Mouse (Mus musculus) right cerebral cortex, postnatal 4 days (tissue): ENCODE measurements around the gene Dlgap1.

Source experiments
- DNase-seq: peaks from one replicate; pipeline ENCODE4 v3.0.0-alpha.2; 2022

Dlgap1 gene

DNA sequence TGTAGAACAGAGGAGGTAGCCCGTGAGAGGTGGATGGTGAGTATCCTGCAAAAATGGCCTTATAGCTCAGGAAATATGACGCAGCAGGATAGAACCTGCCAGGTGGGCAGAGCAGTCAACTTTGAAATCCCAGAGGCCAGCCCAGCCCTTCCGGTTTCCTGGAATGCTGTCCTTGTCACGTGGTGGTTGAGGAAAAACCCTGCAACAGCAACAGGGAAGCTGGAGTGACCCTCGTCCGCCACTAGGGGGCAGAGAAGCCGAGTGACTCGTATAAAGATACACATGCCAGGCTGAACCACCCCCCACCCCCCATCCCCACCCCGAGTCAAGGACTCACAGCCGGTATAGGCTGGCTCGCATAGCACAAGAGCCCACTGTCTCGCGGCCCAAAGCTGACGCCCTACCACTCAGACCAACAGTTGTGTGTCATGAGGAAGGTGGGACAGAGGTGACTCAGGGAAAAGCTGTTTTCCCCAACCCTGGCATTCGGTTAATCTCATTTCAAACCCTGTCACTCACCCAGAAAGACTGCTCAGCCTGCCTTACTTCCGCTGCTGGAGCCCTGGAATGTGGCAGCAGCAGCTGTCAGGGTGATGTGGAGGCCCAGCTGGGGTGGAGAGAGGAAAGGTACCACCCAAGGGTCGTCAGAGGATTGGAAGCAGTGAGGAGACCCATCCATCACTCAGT is 769.4 kb downstream of the Dlgap1 start:
- DNase-seq: peak; percentile 70

GRCm38 (mm10) chr17:70739346-70739745 is 770.5 kb downstream of the Dlgap1 start:
- no peak for DNase-seq

DNA sequence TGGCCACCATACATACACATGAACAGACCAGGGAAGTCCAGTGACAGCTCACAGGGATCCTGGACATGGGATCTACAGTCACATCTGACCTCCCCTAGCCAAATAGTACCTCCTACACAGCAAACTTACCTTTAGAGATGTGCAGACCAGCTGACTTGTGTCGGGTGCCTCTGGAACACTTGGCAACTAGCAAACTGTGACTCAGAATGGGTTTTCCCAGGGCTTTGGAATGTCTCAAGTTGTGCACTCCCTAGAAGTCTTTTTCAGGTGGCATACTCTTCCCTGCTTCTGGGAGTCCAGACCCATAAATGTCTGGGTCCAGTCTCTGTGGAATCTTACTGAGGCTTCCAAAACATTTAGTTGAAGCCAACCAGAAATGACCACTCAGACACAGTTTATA is 772.8 kb downstream of the Dlgap1 start:
- DNase-seq: no peak

GRCm38 (mm10) chr17:70744570-70745153 is 775.8 kb downstream of the Dlgap1 start:
- no peak for DNase-seq

- DNase-seq: no peak
Observed at GRCm38 (mm10) chr17:70745385-70745784, 776.5 kb downstream of the Dlgap1 start.

GRCm38 (mm10) chr17:70746379-70747079 is 777.7 kb downstream of the Dlgap1 start:
- no peak for DNase-seq

DNA sequence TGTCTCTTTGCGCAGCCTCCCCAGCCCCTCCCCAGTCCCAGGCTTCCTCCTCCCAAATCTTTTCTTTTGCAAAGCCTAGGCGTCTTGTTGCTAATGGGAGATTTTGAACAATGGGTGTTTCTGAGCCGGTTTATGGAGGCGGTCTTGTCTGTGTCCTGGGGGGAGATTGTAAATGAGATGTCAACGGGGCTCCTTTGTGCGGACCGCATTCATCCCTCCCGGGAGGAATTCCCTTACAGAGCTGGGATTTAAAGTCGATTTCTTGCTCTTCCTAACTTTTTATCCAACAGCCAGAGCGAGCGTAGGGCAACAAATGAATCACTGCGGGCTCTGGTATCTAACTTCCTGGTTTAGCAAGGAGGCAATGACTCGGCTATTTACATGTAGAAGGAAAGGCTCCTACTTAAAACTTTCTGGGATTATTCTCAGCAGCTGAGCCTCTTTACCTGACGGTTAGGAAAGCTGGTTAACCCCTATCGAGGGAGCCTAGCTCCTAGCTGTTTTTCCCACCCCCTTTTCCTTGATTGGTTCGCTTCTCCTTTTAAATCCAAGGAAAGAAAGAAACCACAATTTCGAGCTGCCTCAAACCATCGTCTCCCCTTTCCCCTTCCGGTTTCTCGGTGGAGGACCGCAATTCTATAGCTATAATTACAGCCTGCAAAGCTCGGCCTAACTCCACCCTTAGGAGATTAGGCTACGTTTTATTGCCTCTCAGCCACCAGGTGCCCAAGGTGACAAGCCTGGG is 779.0 kb downstream of the Dlgap1 start:
- DNase-seq: no peak

GRCm38 (mm10) chr17:70748476-70748830 is 779.6 kb downstream of the Dlgap1 start:
- no peak for DNase-seq

DNA sequence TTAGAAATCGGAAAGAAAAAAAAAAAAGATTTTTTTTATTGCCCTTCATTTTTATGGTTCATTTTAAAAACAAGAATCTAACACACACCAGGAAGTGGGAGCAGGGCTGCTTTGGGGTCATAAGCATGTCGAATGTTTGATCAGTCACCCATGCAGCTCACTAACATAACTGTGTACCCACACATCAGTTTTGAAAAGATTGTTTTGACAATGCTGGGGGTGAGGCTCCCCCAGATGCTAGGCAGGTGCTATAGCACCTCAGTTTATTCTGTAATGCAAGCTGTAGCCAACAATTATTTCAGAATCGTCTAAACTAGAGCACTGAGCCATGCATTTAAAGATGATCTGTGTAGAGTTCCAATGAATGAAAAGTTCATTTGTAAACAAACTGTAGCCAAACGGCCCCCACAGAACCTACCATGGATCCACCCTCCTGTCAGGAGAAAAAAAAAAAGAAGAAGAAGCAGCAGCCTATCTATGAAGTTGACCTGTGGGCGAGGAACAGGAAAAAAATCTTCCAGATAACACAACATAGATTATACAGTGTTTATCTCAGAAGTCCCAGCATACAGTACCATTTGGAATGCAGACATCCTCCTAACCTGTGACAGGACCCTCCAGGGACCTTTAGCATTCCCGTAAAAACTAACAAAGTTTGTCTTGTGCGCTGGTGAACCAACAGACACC is 780.2 kb downstream of the Dlgap1 start:
- DNase-seq: no peak

GRCm38 (mm10) chr17:70750236-70751160 is 781.6 kb downstream of the Dlgap1 start:
- no peak for DNase-seq

DNA sequence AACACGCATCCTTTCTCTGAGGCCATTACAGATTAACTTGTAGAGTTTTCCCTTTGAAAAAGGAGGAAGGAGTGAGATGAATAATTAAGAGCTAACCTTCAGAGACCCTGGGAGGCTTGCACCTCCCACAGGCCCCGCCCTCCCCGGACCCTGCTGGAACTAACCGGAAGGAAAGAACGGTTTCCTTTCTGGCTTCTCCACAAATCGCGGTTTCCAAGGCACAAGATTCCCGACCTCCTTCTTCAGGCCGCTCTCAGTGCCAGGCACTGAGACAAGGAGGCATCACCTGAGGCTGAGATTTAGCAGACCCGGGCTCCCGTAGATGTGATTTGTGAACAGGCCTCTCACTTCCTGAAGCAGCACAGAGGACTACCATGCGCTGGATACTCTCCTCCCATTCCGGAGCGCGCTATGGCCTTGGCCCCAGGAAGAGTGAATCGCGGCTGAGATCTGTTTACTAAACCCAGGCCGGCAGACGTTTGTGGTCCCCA is 782.3 kb downstream of the Dlgap1 start:
- DNase-seq: no peak

GRCm38 (mm10) chr17:70751676-70752075 is 782.8 kb downstream of the Dlgap1 start:
- DNase-seq: no peak

DNA sequence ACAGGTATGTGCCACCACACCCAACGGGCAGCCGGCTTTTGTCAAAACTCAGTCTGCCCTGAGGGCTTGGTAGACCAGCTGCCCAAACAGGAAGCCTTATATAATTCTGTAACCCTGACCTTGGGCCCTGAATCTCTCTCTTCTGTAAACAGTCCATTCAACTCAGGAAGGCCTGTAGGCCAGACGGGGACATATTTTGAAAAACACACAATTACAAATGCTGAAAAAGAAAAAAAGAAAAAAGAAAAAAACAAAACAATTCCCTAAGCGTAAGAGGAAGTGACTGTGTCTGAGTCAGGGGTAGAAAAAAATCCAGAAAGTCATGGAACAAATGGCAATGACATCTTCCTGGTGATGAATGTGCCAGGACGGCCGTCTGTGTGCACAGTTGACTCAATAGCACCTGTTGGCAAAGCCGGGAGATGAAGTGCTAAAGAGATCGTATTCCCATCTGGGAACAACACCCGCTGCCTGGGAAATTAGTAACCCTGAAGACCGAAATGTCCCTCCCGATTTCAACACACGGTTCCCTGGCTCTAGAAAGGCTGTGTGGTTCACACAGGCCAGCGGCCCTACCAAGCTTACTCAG is 784.7 kb downstream of the Dlgap1 start:
- DNase-seq: no peak

GRCm38 (mm10) chr17:70754041-70754440 is 785.2 kb downstream of the Dlgap1 start:
- DNase-seq: no peak

GRCm38 (mm10) chr17:70754638-70755037 is 785.8 kb downstream of the Dlgap1 start:
- no peak for DNase-seq

- DNase-seq: peak; percentile 93
Observed at GRCm38 (mm10) chr17:70755039-70755668, 786.3 kb downstream of the Dlgap1 start.

- DNase-seq: no peak
Observed at GRCm38 (mm10) chr17:70755669-70756263, 786.9 kb downstream of the Dlgap1 start.

DNA sequence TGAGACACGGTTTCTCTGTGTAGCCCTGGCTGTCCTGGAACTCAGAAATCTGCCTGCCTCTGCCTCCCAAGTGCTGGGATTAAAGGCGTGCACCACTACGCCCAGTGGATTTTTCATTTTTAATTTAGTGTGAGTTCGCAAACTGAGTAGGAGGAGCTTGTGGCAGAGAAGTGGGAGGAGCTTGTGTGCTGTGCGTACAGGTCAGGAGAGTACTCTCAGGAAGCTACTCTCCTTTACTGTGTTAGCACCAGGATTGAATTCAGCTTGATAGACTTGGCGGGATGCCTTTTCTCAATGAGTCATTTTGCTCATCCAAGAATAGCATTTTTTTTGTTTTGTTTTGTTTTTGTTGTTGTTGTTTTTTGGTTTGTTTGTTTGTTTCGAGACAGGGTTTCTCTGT is 793.1 kb downstream of the Dlgap1 start:
- DNase-seq: no peak

GRCm38 (mm10) chr17:70762634-70763033 is 793.8 kb downstream of the Dlgap1 start:
- no peak for DNase-seq

- no peak for DNase-seq
Observed at GRCm38 (mm10) chr17:70765337-70765736, 796.5 kb downstream of the Dlgap1 start.
